Mouse (Mus musculus): ENCODE data around the gene 2610001J05Rik.

Gene 2610001J05Rik

GRCm38 (mm10) chr6:13835720-13836665, 35.3 kb downstream of the 2610001J05Rik start:
- in situ Hi-C loops (cut with MboI, MseI) = loop anchor here (25.0 kb wide), 1 partner anchor 774 kb away; the partner anchor contains the start of gene Tmem106b

DNA sequence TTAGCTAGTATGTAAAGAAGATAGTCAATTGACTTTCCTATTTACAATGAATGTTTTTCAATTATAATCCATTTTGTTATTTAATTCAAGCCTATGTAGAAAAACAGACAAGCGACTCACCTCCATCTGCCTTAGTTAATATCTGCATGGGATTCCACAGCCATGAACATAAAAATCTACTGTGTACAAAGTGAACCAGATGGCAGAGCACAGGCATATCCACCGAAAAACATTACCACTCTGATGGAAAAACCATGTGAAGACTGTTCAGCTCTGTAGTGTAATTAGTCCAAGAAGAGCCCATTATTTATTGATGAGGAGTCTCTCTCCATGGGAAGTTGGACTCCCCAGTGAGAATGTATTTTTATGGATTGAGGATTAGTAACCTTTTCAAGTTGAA, 38.5 kb downstream of the 2610001J05Rik start:
- in situ Hi-C loops (cut with MboI, MseI) = loop anchor here (25.0 kb wide), 1 partner anchor 770 kb away; the partner anchor contains the start of gene Tmem106b

DNA sequence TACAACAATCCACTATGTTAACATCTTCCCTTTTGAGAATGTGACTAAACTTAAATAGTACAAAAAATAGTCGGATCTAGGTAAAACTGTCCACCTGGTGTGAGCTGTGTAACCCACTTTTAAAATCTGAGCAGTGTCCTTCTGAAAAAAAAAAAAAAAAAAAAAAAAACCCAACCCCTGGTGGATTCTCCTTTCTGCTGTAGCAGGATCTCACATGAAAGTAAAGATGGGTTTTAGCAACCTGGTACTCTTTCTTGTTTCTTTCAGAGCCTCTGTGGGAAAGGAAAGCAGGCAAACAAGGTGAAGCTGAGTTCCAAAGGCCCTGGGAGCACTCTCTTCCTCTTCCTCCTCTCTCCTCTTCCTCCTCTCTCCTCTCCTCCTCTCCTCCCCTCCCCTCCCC, 42.4 kb downstream of the 2610001J05Rik start:
- in situ Hi-C loops (cut with MboI, MseI) = loop anchor here (25.0 kb wide), 1 partner anchor 767 kb away; the partner anchor contains the start of gene Tmem106b
